Mouse (Mus musculus) olfactory bulb, adult 2 months (tissue): ENCODE data around the gene Lclat1.

Experiments
- CTCF ChIP-seq: fragments of 200-500 bp; IDR thresholded peaks from 2 replicates; pipeline ENCODE4 v1.5.1; 2012; ENCODE audit warnings: low read depth, mild to moderate bottlenecking, low read length, moderate library complexity; ENCODE audit not compliant: insufficient read depth
- POLR2A ChIP-seq: fragments of 200-500 bp; IDR thresholded peaks from 2 replicates; pipeline ENCODE4 v1.6.1; 2012; ENCODE audit warnings: mild to moderate bottlenecking, low read depth, low read length, moderate library complexity; ENCODE audit not compliant: insufficient read depth

- TF ChIP-seq CTCF (no peak), POLR2A (no peak)
Measured at GRCm38 (mm10) chr17:73081360-73082133, 26.2 kb upstream of the Lclat1 start.
